Mouse (Mus musculus): ENCODE data around the gene Rab3a. TPM values are rescaled to one million over a fixed set of nuclear protein-coding genes. Genes with fewer than 3 reads are reported as not detected.
A peak's percentile ranks its signal among the peaks of the same experiment; 100 is the strongest.

Rab3a gene
- polyA plus RNA-seq, 1 experiment: 468 TPM

DNA sequence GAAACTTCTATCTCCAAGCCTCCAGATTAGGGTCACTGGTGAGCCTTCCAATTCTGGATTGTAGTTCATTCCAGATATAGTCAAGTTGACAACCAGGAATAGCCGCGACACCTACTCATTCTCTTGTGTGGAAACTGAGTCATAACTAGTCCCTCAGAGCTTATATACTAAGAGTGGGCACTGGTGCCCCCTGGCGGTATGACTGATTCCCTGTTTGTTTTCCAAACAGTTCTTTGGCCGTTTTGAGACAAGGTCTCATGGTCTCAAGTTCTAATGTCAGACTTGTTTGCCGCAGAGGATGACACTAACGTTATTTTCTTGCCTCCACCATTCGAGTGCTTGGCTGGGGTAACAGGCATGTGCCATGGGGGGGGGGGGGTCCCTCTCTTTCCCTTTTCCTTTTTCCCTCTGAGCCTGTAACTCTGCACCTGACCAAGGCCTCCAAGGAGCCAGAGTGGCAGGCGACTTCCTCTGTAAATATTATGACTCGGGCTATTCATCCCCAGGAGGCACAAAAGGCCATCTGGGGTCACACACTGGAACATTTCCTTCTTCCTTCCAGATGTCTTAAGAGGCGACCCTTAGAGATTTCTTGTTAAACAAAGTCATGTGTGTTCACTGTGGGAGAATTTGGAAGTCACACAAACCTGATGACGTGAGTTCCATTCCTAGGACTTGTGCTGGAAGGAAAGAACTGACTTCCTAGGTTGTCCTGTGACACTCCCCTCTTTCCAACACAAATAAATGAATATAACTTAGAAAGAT, 2.3 kb upstream of the Rab3a start:
- TF ChIP-seq CTCF (IDR thresholded peaks at IDR 0.05; ENCODE audit: borderline replicate concordance, extremely low read depth, insufficient read depth, insufficient read length) (peak; percentile 74; the same call in 1 of the 2 replicates), POLR2A (IDR thresholded peaks at IDR 0.05; ENCODE audit: borderline replicate concordance, extremely low read depth, insufficient read depth, insufficient read length, poor library complexity, severe bottlenecking) (no peak)
- DNase-seq (ENCODE audit: low read depth): peak; percentile 71

DNA sequence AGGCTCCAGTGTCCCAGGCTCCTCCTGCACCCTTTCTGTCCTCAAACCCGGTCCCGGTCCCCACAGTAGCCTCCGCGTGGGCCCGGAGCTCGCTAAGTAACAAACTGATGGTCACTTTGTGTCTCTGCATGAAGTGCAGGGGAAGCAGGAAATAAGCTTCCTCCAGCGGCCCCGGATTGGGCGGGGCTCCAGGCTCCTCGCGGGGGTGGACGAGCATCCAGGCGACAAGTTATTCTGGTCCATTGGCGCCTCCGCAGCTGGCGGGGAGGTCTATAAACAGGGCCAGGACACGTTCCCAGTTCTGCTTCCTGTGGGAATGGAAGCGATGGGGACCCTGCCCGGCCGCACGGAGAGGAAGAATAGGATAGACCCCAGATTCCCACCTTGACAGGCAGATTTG, 1.3 kb upstream of the Rab3a start:
- no peak for DNase-seq (ENCODE audit: low read depth)
- no peak for TF ChIP-seq POLR2A (IDR thresholded peaks at IDR 0.05; ENCODE audit: borderline replicate concordance, extremely low read depth, insufficient read depth, insufficient read length, poor library complexity, severe bottlenecking)
- no peak for TF ChIP-seq CTCF (IDR thresholded peaks at IDR 0.05; ENCODE audit: borderline replicate concordance, extremely low read depth, insufficient read depth, insufficient read length)

DNA sequence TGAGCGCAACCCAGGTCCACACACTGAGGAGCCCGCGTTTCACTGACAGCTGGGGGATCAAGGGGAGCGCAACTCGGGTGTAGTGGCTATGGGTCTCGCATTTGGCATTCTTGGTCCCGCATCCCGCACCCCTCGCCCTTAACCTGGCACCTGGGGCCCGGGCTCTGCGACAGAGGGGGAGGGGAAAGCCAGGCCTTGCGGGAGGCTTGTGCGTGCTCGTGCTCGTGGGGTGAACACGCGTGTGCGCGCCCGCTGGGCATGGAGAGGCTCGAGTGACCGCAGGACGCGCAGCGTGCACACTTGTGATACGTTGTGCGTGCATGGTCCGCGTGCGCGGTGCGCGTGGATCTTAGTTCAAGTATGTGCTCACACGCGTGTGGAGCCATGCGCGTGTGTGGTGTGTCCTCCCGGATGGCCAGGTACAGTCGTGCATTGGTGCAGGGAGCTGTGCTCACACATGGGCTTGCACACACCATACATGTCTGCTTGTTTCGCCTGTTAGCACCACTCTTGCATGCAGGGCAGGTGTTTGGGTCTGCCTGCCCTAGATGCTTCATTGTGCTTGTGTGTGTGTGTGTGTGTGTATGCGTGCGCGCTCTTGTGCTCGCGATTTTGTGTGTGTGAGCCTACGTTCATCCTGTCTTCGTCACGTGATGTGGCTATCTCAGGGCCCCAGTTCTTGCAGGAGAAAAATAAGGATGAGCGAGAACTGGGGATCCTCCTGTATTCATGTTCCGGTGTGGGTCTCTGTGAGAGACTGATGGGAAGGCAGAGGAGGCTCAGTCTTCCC, 587 bp downstream of the Rab3a start:
- DNase-seq (ENCODE audit: low read depth): peak; percentile 84
- TF ChIP-seq CTCF (IDR thresholded peaks at IDR 0.05; ENCODE audit: borderline replicate concordance, extremely low read depth, insufficient read depth, insufficient read length) (no peak), POLR2A (IDR thresholded peaks at IDR 0.05; ENCODE audit: borderline replicate concordance, extremely low read depth, insufficient read depth, insufficient read length, poor library complexity, severe bottlenecking) (no peak)

DNA sequence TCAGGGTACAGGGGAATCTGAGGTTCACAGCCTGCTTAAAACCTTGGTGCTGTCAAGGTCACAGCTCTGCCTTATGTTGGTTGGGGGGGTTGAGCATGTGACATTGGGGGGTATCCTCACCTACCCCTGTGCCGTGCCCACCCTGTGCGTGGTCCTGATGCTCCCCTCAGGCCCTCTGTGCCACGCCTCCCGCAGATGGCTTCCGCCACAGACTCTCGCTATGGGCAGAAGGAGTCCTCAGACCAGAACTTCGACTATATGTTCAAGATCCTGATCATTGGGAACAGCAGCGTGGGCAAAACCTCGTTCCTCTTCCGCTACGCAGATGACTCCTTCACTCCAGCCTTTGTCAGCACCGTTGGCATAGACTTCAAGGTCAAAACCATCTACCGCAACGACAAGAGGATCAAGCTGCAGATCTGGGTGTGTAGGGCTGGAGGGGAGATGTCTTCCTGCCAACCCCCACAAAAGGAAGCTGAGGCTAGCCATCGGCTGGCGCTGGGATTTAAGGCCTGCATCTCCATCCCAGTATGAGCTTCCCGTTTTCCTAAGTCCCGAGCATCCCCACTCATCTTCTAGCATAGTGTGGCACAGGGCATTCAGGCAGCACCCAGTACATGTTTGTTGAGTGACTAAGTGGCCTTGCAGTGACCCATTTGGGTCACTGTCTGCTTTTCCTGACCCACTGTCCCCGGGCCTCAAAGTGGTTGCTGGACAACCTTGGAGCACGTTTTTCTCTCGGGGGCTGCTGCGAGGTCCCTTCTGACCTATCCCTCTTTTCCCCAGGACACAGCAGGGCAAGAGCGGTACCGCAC, 1.4 kb downstream of the Rab3a start:
- no peak for DNase-seq (ENCODE audit: low read depth)
- TF ChIP-seq POLR2A (IDR thresholded peaks at IDR 0.05; ENCODE audit: borderline replicate concordance, extremely low read depth, insufficient read depth, insufficient read length, poor library complexity, severe bottlenecking) (no peak), CTCF (IDR thresholded peaks at IDR 0.05; ENCODE audit: borderline replicate concordance, extremely low read depth, insufficient read depth, insufficient read length) (no peak)

DNA sequence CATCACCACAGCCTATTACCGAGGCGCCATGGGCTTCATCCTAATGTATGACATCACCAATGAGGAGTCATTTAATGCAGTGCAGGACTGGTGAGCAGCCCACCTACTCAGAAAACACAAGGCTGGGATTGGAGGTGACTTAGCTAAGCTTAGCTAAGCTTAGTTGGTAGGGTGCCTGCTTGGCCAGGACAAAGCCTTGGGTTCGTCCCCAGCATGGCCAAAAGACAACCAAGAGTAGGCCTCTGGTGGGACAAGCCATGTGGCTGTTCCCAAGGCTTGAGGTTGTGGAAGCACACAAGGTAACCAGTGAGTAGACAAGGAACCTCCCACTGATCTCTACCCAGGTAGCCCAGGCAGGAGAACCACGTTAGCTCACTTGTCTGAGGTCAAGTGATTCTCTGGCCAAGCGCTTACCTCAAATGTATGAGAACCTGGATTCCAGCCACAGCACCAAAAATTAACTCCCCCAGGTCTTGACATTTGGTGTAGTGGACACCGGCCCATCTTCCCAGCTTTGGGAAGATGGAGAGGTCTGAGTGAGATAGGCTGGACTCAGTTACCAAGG, 2.1 kb downstream of the Rab3a start:
- no peak for DNase-seq (ENCODE audit: low read depth)
- TF ChIP-seq POLR2A (IDR thresholded peaks at IDR 0.05; ENCODE audit: borderline replicate concordance, extremely low read depth, insufficient read depth, insufficient read length, poor library complexity, severe bottlenecking) (no peak), CTCF (IDR thresholded peaks at IDR 0.05; ENCODE audit: borderline replicate concordance, extremely low read depth, insufficient read depth, insufficient read length) (no peak)

DNA sequence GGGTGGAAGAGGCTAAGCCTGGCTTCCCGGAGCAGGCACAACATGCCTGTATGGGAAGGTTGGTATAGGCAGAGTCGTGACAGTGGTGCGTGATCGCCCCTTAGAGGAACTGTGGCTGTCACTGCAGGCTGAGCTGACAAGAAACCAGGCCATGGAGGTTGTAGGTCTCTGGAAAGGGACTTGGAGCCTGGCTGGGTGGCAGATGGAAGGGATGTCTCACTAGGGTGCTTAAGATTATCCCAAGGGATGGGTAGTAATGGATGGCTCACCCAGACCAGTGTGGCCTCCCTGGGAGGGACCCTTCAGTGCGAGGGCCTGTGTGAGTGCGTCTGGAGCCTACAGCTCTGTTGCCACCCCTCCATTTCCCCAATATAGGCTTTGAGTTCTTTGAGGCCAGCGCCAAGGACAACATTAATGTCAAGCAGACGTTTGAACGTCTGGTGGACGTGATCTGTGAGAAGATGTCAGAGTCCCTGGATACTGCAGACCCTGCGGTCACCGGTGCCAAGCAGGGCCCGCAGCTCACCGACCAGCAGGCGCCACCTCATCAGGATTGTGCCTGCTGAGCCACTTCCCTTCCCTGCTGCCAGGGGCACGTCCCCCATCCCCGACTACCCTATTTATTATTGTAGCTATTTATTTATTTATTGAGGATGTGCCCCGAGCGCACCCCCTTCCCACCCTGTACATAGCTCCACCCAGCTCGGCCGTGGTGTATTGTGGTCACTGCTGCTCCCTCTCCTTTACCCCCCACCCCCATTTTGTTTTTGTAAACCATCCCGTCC, 3.2 kb downstream of the Rab3a start:
- peak; percentile 41; the same call in 1 of the 2 replicates for TF ChIP-seq CTCF (IDR thresholded peaks at IDR 0.05; ENCODE audit: borderline replicate concordance, extremely low read depth, insufficient read depth, insufficient read length)
- no peak for TF ChIP-seq POLR2A (IDR thresholded peaks at IDR 0.05; ENCODE audit: borderline replicate concordance, extremely low read depth, insufficient read depth, insufficient read length, poor library complexity, severe bottlenecking)
- DNase-seq (ENCODE audit: low read depth): peak; percentile 63

DNA sequence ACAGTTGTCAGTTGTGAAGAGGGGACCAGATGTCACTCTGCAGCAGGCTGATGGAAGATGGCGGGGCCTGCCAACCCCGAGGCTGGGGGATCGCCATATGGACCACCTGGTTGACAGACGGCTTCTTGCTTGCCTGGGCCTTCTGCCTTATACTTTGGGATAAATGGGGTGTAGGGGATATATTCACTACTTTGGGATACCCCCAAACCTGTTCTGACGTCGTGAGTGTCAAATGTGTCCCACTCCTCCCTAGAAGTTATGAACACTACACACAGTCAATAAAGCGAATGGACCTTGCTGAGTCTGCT, 3.8 kb downstream of the Rab3a start:
- TF ChIP-seq POLR2A (IDR thresholded peaks at IDR 0.05; ENCODE audit: borderline replicate concordance, extremely low read depth, insufficient read depth, insufficient read length, poor library complexity, severe bottlenecking): no peak
- no peak for TF ChIP-seq CTCF (IDR thresholded peaks at IDR 0.05; ENCODE audit: borderline replicate concordance, extremely low read depth, insufficient read depth, insufficient read length)

DNA sequence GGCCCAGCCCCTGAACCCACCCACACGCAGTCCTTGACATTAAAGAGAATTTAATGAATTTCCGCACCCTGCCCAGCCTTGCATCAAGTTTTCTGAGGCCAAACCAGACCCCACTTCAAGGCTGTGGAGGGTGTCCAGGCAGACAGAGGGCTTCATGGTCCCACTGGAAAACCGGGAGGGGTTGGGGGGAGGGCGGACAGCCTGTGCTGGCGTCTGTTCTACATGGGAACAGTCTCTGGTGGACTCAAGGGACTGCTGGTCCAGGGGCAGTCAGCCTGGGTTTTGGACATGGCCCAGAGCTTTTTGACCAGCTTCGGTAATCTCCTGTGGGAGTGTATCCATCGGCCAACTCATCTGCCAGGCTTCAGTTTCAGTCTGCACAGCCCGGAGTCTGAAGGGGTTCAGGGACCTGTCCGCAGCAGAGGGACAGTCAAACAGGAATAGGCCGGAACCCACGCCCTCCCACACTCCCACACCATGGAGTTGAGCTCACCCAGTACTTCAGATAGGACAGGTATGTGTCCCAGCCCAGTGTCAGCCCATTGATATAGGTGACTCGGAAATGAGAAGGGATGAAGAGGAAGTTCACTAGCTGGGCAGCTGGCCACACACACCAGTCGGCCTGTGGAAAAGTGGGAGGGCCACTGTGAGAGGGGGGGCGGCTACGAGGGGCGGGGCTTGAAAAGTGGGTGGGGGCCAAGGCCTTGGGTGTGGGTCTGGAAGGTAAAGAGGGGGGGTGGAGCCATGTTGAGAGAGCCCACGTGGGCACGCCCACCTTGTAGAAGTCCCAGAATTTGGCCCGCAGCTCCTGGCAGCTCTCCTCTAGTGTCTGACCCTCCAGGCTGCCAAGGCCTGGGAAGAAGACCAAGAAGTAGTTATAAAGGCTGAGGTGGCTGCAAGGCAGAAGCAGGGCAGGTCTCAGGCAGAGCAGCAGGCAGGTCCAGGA, 4.4 kb downstream of the Rab3a start:
- peak; percentile 50 for DNase-seq (ENCODE audit: low read depth)
- TF ChIP-seq POLR2A (IDR thresholded peaks at IDR 0.05; ENCODE audit: borderline replicate concordance, extremely low read depth, insufficient read depth, insufficient read length, poor library complexity, severe bottlenecking) (no peak), CTCF (IDR thresholded peaks at IDR 0.05; ENCODE audit: borderline replicate concordance, extremely low read depth, insufficient read depth, insufficient read length) (no peak)

More for the DNA sequence above, 3.8 kb downstream of the Rab3a start:
- peak; percentile 80 for DNase-seq (ENCODE audit: low read depth)

DNA sequence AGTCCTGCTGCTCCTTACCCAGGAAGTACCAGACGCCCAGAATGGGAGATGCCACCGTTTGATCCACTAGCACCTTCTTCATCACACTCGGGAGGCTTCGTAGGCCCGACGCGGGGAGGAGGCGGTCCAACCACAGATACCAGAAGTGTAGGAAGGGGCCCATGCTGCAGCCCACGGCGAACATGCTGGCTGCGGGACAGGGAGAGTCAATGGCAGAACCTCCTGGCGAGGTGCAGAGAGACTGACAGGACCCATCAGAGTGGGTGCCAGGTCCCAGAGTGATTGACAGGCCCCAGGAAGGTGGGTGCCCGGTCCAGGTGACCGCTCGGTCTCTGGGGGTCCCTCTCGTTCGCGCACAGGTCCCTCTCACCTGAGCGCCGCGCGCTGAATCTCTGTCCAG, 5.9 kb downstream of the Rab3a start:
- DNase-seq (ENCODE audit: low read depth): no peak
- TF ChIP-seq POLR2A (IDR thresholded peaks at IDR 0.05; ENCODE audit: borderline replicate concordance, extremely low read depth, insufficient read depth, insufficient read length, poor library complexity, severe bottlenecking) (no peak), CTCF (IDR thresholded peaks at IDR 0.05; ENCODE audit: borderline replicate concordance, extremely low read depth, insufficient read depth, insufficient read length) (no peak)
